Mouse (Mus musculus) brain, embryonic 18.5 days (tissue): ENCODE data around the gene Rest.

Experiments
- DNase-seq: peaks from one replicate; pipeline ENCODE4 v3.0.0-alpha.2; 2012; ENCODE audit warnings: low read depth, low spot score

Rest gene

DNA sequence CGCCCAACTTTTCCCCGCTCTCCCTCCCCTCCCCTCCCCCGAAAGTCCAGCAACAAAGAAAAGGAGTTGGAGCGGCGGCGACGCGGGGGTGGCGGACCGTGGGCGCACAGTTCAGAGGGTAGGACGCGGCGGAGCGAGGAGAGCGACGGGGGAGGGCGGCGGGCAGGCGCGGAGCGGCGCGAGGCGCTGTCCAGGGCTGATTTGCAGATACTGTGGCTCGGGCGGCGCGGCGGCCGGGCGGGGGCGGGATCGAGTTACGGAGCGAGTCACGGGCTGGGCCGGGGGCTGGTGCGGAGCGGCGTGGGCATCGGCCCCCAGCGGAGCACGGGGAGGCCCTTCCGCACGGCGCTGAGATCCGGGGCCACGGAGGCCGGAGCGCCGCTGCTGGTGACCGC lies 377 bp downstream of the Rest start:
- DNase-seq, result no peak

DNA sequence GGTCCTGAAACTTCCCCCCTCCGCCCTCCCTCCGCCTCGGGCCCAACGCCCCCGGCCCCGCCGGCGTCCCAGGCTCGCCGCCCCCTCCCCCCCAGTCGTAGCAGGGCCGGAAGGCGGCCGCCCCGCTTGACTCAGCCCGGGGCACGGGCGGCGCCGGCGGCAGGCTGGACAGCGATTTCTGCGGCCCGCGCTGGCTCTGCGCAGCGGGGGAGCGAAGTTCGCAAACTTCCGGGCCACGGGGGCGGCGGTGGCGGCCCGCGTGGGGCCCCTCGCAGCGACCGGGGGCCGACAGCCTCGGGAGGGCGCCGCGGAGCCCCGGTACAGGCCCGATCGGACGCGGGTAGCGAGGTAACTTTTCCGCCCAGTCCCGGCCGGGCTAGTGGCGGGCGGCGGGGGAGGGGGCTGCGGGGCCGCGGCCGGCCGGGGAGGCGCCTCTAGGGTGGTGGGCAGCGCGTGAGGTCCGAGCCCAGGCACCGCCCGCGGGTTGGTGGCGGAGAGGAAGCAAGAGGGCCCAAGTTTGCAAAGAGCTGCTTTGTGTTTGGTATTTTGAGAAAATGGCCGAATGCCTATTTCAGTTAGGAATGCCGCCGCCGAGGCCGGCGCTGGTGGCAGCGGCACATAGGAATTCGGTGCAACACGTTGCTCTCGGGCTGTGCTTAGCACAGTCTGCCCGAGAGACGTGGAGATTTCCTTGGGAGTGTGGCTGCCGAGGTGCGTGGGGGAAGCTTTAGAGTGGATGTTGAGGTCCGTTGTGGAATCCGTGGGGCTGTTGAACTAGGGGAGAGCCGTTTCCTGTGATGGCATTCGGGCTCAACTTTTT lies 985 bp downstream of the Rest start:
- no peak for DNase-seq

DNA sequence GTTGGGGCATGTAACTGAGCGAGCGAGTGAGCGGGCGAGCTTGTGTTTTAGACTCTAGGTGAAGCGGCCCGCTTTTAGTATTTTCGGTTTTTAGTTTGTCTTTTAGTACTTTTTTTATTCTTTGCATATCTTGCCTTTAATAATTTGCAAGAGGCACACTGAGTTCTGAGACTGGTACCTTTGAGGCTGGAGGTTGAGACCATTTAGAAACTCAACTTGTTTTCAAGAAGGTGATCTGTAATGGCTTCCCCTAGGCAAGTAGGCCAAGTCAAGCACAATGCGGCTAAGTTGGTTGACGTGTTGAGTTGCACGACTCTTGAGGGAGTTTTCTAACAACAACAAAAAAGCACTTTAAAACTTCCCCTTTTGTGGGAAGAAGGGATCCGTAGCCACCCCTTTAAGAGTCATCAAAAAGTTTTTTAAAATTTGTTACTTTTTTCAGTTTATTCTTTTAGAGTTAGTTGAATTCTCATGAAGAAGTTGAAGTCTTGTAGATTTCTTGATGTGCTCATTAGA lies 1.7 kb downstream of the Rest start:
- DNase-seq, result no peak

DNA sequence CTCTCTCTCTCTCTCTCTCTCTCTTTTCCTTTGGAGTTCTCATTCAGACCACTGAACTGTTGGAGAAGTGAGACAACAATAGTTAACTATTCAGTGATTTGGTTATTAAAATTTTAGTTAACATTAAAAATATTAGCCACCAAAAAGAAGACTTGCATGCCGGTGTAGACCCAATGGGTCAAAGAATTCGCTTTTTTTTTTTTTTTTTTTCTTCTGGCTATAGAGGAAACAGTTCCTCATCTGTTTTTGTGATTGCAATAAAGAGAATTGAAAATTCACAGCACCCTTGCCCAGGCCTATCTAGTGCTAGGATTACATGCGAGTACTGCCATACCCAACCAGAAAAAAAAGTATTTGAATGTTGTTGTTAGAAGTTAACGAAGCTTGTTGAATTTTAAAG lies 2.1 kb downstream of the Rest start:
- no peak for DNase-seq

DNA sequence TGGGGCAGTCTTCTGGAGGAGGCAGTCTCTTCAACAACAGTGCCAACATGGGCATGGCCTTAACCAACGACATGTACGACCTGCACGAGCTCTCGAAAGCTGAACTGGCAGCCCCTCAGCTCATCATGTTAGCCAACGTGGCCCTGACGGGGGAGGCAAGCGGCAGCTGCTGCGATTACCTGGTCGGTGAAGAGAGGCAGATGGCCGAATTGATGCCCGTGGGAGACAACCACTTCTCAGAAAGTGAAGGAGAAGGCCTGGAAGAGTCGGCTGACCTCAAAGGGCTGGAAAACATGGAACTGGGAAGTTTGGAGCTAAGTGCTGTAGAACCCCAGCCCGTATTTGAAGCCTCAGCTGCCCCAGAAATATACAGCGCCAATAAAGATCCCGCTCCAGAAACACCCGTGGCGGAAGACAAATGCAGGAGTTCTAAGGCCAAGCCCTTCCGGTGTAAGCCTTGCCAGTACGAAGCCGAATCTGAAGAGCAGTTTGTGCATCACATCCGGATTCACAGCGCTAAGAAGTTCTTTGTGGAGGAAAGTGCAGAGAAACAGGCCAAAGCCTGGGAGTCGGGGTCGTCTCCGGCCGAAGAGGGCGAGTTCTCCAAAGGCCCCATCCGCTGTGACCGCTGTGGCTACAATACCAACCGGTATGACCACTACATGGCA lies 2.8 kb downstream of the Rest start:
- no peak for DNase-seq

DNA sequence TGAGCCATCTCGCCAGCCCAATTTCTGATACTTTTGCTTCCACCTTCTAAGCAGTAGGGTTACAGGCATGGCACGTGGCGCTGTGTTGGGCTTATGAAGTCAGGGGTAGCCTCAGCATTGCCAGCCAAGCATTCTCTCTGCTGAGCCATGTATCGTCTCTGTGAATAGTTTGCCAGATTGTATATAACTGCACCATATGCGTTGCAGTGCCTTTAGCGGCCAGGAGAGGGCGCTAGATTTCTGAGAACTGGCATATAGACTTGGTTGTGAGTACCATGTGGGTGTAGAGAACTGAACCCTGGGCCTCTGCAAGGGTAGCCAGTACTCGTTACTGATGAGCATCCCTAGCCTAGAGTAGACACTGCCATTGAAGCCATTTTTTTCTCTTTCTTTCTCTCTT lies 4.1 kb downstream of the Rest start:
- DNase-seq, result no peak

DNA sequence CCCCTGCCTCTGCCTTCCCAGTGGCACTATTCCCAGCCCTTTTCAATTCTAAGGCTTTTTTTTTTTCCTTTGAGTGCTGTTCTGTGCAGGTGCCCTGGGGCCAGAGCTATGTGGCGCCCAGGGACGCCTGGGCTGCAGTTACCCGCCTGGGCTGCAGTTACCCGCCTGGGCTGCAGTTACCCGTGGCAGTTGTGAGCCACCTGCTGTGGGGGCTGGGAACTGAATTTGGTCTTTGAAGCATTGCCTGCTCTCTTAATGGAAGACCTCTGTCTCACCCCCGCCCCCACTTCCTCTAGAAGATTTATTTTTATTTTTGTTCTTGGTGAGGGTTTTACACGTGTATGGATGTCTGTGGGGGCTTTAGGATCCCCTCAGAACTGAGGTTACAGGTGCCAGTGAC lies 7.9 kb downstream of the Rest start:
- DNase-seq, result no peak

DNA sequence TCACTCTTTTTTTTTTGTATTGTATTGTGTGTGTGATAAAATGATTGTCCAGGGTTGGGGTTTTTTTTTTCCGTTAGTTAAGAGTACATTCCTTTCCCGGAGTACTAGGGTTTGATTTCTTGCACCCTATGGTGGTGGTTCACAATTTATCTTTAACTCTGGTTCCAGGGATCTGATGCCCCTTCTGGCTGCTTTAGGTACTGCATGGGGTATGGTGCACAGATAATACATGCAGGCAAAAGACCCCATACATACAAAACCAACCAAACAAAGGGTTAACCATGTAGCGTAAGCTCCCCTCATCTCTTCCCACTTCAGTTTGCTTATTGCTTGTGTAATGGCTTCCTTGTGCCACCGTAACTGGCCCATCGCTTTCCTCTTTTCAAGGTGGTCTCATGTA lies 10.7 kb downstream of the Rest start:
- no peak for DNase-seq

DNA sequence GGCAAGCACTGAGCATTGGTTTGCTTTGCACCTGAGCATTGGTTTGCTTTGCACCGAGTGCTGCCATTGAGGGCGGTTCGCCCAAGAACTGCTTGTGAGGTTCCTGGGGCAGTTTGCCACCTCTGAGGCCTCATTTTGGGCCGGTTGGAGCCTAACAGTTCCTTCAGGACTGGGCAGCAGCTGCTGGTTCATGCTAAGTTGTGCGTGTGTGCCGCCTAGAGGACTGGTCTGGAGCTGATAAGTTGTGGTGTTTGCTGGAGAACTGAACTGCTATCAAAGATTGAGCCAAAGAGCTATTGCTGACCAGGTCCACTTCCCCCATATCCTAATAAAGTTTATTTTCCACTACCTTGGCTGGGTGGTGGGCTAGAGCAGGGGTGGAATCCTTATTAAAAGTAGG lies 11.9 kb downstream of the Rest start:
- no peak for DNase-seq

DNA sequence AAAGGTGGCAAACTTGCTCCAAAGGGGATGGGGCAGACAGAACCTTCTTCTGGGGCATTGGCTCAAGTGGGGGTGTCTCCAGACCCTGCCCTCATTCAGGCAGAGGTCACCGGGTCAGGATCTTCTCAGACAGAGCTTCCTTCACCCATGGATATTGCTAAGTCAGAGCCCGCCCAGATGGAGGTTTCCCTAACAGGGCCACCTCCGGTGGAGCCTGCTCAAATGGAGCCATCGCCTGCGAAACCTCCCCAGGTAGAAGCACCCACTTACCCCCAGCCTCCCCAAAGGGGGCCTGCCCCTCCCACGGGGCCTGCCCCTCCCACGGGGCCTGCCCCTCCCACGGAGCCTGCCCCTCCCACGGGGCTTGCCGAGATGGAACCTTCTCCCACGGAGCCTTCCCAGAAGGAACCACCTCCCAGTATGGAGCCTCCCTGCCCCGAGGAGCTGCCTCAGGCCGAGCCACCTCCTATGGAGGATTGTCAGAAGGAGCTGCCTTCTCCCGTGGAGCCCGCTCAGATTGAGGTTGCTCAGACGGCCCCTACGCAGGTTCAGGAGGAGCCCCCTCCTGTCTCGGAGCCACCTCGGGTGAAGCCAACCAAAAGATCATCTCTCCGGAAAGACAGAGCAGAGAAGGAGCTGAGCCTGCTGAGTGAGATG lies 16.4 kb downstream of the Rest start:
- no peak for DNase-seq

DNA sequence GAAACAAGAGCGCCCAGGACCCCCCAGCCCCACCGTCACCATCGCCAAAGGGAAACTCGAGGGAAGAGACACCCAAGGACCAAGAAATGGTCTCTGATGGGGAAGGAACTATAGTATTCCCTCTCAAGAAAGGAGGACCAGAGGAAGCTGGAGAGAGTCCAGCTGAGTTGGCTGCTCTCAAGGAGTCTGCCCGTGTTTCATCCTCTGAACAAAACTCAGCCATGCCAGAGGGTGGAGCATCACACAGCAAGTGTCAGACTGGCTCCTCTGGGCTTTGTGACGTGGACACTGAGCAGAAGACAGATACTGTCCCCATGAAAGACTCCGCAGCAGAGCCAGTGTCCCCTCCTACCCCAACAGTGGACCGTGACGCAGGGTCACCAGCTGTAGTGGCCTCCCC lies 17.0 kb downstream of the Rest start:
- DNase-seq, result no peak

DNA sequence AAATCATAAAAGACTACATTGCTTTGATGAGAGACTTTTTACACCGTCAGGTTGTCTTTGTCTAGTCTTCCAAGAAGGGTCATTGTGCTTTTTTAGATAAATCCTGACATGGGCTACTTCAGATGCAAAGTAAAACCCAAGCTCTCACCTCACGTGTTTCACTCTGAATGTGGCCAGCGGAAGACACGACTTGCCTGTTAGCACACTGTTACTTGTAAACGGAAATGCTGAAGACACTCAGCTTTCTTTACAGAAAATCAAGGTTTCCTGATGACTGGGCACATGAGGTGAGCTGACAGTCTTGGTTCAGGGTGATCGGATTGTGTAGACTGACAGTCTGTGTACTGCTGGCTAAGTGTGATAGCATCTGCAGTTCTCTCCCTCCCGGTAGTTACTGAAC lies 20.4 kb downstream of the Rest start:
- DNase-seq, result no peak

DNA sequence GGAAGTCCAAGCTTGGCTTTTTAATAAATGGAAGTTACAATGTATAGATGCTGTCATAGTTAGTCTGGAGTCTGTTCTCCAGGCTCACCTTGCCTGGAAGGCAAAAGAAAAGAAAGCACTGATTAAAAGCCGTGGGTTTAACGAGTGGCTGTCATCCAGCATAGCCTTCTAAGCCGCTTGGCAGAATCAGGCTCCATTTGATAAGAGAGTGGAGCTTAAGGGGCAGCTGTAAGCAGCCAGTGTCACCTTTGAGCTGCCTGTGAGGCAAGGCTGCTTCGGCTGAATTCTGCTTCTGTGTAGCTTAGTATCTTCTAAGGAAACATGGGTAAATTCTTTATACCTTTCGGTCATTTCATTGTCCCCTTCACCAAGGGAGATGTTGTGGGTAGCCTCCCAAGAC lies 21.6 kb downstream of the Rest start:
- DNase-seq, result no peak

DNA sequence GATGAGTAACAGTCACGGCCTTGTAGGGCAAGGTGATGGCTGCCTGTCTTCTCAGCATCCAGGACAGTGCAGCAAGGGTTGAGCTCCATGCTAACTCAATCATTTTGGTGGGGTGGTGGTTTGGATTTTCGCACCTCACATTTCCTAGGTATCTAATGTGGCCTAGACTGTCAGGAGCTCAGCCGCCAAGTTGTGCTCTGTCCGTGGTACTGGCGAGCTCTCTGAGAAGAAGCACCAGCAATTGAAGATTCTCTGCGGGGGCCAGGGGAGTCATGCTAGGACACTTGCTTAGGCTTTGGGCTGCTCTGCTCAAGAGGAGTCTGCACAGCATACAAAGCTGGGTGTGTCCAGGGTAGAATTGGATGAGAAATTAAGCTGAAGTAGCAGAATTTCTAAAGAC lies 22.6 kb downstream of the Rest start:
- no peak for DNase-seq

DNA sequence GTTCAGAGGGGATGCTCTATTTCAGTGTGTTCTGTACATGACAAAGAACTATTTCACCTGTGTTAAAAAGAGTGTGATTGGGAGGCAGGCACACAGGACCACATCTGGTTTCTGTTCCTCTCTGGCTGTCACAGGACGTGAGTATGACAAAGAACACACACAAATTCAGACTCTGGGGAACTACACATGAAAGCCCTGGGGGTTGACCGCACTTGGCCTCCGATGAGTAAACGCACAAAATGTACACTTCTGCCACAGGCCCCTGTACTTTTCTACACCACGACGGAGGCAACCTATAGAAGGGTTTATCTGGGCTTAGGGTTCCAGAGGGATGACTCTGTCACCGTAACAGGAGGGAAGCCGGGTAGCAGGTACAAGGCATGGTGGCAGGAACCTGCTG lies 24.4 kb downstream of the Rest start:
- no peak for DNase-seq

DNA sequence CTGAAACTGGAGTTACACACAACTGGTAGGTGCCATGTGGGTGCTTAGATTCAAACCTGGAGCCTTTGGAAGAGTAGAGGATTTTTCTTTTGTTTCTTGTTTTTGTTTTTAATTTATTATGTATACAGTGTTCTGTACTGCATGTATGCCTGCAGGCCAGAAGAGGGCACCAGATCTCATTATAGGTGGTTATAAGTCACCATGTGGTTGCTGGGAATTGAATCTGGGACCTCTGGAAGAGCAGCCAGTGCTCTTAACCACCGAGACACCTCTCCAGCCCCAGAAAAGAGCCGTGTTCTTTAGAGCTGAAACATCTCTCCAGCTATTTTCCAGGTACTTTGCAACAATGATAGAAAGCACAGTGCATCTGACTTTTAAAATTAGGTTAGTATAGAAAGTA lies 25.3 kb downstream of the Rest start:
- no peak for DNase-seq

DNA sequence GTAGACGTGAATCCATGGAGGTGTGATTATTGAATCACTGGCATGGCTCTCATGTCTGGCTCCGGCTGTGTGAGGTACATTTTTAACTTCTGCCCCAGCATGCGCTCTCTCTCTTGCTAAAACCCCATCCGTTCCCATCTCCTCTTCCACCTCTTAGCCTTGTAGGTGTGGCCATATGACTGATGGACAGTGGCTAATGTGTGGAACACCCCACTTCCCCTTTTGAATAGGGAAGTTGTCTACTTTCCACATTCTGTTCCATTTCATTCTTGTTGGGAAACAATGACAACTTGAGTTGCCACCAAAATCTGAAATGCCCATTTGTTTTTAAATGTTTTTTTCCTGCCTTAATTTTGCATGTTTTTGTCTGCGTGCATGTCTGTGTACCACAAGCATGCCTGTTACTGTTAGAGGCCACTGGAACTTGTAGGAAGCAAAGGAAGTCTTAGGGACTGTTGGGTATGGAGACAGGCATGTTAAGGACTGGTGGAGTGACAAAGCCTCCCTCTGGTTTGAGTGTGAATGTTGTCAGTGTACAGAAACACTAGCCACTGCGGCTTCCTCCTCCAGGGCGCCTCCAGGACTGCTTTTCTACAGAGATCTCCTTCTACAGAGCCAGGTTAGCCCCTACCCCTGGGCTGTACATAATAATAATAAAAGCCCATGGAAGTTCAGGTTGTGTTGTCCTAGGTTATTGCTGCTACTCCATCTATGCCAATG lies 27.7 kb downstream of the Rest start:
- no peak for DNase-seq

DNA sequence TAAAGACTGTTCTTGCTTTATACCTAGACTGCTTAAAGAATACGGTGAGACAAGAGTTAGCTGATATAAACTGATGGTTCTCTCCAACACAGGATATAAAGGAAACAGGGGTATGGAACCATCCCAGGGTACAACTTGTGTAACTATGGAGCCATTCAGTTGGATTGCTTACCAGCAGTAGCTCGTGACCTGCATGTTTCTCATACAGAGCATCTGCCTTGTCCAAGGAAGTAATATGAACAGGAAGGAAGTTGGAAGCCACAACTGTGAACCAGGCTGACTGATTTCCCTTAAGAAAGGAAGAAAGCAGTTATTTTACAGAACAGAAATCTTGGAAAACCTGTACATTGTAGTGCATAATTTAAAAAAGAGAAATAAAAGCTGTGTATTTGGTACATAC lies 34.2 kb downstream of the Rest start:
- no peak for DNase-seq

DNA sequence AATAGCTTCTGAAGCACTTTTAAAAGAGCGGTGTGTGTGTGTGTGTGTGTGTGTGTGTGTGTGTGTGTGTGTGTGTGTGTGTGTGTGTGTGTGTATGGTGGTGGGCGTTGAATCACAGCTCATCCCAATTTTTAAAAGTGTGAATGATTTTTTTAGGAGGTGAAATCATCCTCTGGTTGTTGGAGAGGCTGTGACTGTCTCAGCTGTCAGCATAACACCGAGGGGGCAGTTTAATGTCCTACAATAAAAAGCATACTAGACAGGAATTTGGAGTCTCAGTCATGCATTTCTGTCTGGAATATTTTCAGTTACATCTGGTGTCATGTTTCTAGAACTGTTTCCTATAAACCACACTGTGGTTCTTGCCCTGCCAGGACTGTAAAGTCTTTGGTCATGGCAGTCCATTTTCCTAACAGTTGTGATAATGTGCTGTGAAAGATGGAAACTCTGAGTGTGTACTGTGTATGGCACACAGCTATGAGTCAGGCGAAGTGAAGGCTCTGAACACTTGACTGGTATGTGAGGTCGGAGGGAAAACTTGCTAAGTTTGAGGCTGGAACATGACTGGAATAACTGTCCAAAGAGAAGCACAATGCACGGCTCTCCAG lies 36.1 kb downstream of the Rest start:
- DNase-seq, result no peak

DNA sequence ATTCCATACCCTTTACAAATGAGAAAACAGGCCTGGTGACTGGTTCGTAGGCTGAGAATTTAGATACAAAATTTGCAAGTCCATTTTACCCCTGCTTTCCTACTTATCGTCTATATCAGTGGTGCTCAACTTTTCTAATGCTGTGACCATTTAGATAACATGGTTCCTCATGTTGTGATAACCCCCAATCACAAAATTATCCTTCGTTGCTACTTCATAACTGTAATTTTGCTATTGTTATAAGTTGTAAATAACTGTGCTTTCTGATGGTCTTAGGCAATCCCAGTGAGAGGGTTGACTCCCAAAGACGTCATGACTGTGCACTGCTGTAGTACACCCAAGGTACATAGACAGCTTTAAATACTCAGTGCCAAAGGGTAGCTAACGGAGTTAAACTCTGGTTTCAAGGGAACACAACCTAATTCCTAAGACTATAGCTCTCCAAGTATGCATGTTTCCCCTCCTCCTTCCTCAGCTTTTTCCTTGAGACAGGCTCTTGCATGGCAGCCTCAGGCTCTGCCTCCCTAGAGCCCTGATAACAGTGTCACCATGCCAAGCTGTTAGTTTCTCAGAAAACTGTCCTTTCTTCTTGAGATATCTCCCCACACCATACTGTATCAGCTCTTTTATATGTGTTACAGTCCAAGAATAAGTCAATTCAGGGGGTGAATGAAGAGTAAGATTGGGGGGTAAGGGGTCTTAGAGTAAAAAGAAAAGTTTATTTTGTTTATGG lies 42.7 kb downstream of the Rest start:
- DNase-seq, result no peak
